Mouse (Mus musculus) heart, postnatal 36 days (tissue): Measurements from ENCODE around the gene Parp3. TPM values are rescaled to one million over a fixed set of nuclear protein-coding genes. Genes with fewer than 3 reads are reported as not detected.
A peak's percentile ranks its signal among the peaks of the same experiment; 100 is the strongest.

Source experiments
- DNase-seq, 2 experiments: peaks; one replicate each; pipeline ENCODE4 v3.0.0; 2021 to 2022
- intact Hi-C: fragments of 180-260 bp; cut with DNase I; formaldehyde crosslinking; loops from one replicate; pipeline ENCODE4 v1.15.1; 2025
- total RNA-seq, 2 experiments: library from RNA; stranded (reverse); gene quantifications; 2 replicates each; pipeline ENCODE4 v1.2.3; 2021

Parp3 gene
- total RNA-seq, 2 experiments from 2014 or later: 27.2 to 33.7 TPM

GRCm38 (mm10) chr9:106436566-106436965 lies 40.2 kb downstream of the Parp3 start:
- intact Hi-C loops: no loop called here
- no peak for DNase-seq

GRCm38 (mm10) chr9:106433389-106433788 lies 43.4 kb downstream of the Parp3 start:
- intact Hi-C loops: no loop called here
- no peak for DNase-seq

GRCm38 (mm10) chr9:106430015-106430264 lies 46.8 kb downstream of the Parp3 start:
- no peak for DNase-seq
- intact Hi-C loops: no loop called here

- intact Hi-C loops: loop anchor here (2.0 kb wide), 1 partner anchor 45 kb away; the partner anchor contains the start of gene Rrp9
- peak; percentile 95 to 96 for DNase-seq
Measured at GRCm38 (mm10) chr9:106429221-106430014, 47.3 kb downstream of the Parp3 start, which contains the start of gene Rpl29. Rpl29 (plus strand) TSS chr9:106429454.

- DNase-seq: no peak
- intact Hi-C loops: loop anchor here (2.0 kb wide), 1 partner anchor 46 kb away; the partner anchor contains the start of gene Rrp9
Measured at GRCm38 (mm10) chr9:106428719-106429220, 48.0 kb downstream of the Parp3 start.

GRCm38 (mm10) chr9:106421865-106422160 lies 54.9 kb downstream of the Parp3 start:
- intact Hi-C loops: loop anchor here (1.0 to 5.0 kb wide), 4 partner anchors 72 to 265 kb away; partner anchors contain the start of gene Glyctk
- peak; percentile 85 to 88 for DNase-seq

- intact Hi-C loops: loop anchor here (1.0 to 5.0 kb wide), 4 partner anchors 71 to 264 kb away; partner anchors contain the start of gene Glyctk
- no peak for DNase-seq
Measured at GRCm38 (mm10) chr9:106421033-106421864, 55.5 kb downstream of the Parp3 start.

GRCm38 (mm10) chr9:106420608-106421007 lies 56.1 kb downstream of the Parp3 start:
- intact Hi-C loops: loop anchor here (1.0 to 5.0 kb wide), 4 partner anchors 70 to 263 kb away; partner anchors contain the start of gene Glyctk
- no peak for DNase-seq

Other genes with a start within 250 kb of the Parp3 start
- 100 to 1,000 TPM; 298 to 524 TPM for gene Alas1, start 228.3 kb downstream of the Parp3 start, total RNA-seq
- 1 to 10 TPM; 4.1 TPM for gene Poc1a, start 195.9 kb downstream of the Parp3 start, total RNA-seq
- 10 to 100 TPM; 56.6 to 56.8 TPM for gene Dusp7, start 108.3 kb downstream of the Parp3 start, total RNA-seq
- gene Rpl29, start 47.5 kb downstream of the Parp3 start, total RNA-seq: 100 to 1,000 TPM; 281 to 289 TPM
- 10 to 100 TPM; 24.9 to 27.0 TPM for gene Acy1, start 38.6 kb downstream of the Parp3 start, total RNA-seq
- 1 to 10 TPM; 7.2 to 8.3 TPM for gene Abhd14b, start 29.5 kb downstream of the Parp3 start, total RNA-seq
- 10 to 100 TPM; 20.9 to 25.1 TPM for gene Abhd14a, start 29.3 kb downstream of the Parp3 start, total RNA-seq
- gene Pcbp4, start 23.7 kb downstream of the Parp3 start, total RNA-seq: 10 to 100 TPM; 72.8 to 73.4 TPM
- gene Gpr62, start 11.0 kb downstream of the Parp3 start, total RNA-seq: not detected
- 10 to 100 TPM; 24.9 to 27.7 TPM for gene Rrp9, start 986 bp downstream of the Parp3 start, total RNA-seq
- gene Iqcf1, start 23.0 kb upstream of the Parp3 start, total RNA-seq: not detected
- not detected for gene Iqcf5, start 37.6 kb upstream of the Parp3 start, total RNA-seq
- gene Iqcf3, start 84.7 kb upstream of the Parp3 start, total RNA-seq: not detected
- not detected for gene Iqcf4, start 94.0 kb upstream of the Parp3 start, total RNA-seq
- gene Iqcf6, start 149.6 kb upstream of the Parp3 start, total RNA-seq: not detected
- gene Grm2, start 179.1 kb upstream of the Parp3 start, total RNA-seq: not detected
- gene Tex264, start 209.0 kb upstream of the Parp3 start, total RNA-seq: 10 to 100 TPM; 45.8 to 48.8 TPM